Mouse (Mus musculus) lung, adult 2 months (tissue): ENCODE measurements around the gene Cnot8. TPM values are rescaled to one million over a fixed set of nuclear protein-coding genes. Genes with fewer than 3 reads are reported as not detected.
"Not testable (repeated sequence)": the region's sequence is repeated elsewhere in the genome, so short reads cannot be mapped to it uniquely, and the experiment has no call there.

ENCODE experiments used
- DNase-seq: peaks from one replicate; pipeline ENCODE4 v3.0.0; 2022
- H3K4me1 ChIP-seq: fragments of 200-500 bp; 2 replicates; pipeline ENCODE4 v1.6.1; 2011; ENCODE audit warnings: low read length; ENCODE audit not compliant: control insufficient read depth, insufficient read depth
- H3K4me3 ChIP-seq: fragments of 200-500 bp; replicated peaks from 2 replicates; pipeline ENCODE3; 2011; ENCODE audit warnings: low read depth, mild to moderate bottlenecking, control low read depth, low read length; ENCODE audit errors: extremely low read depth
- CTCF ChIP-seq: fragments of 200-500 bp; IDR thresholded peaks from 2 replicates; pipeline ENCODE4 v1.5.1; 2011; ENCODE audit warnings: mild to moderate bottlenecking, low read length, control low read depth; ENCODE audit not compliant: insufficient read depth
- POLR2A ChIP-seq: fragments of 200-500 bp; IDR thresholded peaks from 2 replicates; pipeline ENCODE4 v1.6.1; 2011; ENCODE audit warnings: low read depth, mild to moderate bottlenecking, control low read depth, low read length, borderline replicate concordance; ENCODE audit errors: extremely low read depth
- whole genome bisulfite sequencing: fragments of 180-500 bp; shearing (Covaris S2); methylation state at CpG from one replicate; pipeline ENCODE4 v1.1.7; 2018; 5-methylcytosine and 5-hydroxymethylcytosine counted together
- polyA plus RNA-seq: library from polyadenylated mRNA; depleted of rRNA; stranded (reverse); fragments of >200 nt; gene quantifications from 2 replicates; pipeline ENCODE4 v1.2.3, GENCODE M21; 2012

Gene Cnot8
- polyA plus RNA-seq, 1 experiment = 64.0 TPM

DNA sequence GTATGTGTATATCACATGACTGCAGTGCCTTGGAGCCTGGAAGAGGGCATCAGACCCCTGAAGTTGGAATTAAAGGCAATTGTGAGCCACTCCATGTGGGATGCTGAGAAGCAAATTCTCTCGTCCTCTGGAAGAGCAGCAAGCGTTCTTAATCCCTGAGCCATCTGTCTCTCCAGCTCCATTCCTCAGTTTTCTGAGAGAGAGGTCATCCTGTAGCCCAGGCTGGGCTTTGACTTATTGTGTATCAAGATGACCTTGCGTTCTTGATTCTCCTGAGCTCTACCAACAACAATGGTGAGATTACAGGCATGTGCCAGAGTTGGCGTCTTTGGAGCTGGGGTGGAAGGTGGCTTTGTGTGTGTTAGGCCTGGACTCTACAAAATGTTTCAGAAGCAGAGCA lies 9.2 kb upstream of the Cnot8 start:
- DNase-seq = no peak
- H3K4me3 ChIP-seq = no peak overlapping the region
- peaks cover 6% of the 10 kb centered on the region; the same call in 1 of the 2 replicates for H3K4me1 ChIP-seq
- TF ChIP-seq CTCF (no peak), POLR2A (no peak)
- WGBS = 90% methylated on average over 4 of the region's 4 CpGs

DNA sequence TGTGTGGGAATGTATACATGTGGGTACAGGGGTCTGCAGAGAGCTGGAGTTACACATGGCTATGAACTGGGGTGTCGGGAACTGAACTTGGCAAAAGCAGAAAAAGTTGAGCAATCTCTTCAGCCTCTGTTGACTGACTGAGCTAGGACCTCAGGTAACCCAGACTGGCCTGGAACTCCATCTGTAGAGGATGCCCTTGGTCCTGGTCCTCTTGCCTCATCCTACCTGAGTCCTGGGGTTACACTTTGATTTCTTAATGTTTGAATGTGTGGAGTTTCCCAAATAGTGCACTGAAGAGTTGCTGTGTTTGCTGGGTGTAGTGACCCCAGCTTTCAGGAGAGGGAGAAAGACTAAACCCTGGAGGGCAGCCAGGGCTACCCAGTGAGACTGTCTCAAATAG lies 8.4 kb upstream of the Cnot8 start:
- DNase-seq = no peak
- 79% methylated on average over 1 of the region's 1 CpGs for WGBS
- Histone ChIP-seq H3K4me3 (no peak overlapping the region), H3K4me1 (peaks cover 6% of the 10 kb centered on the region; the same call in 1 of the 2 replicates)
- no peak for TF ChIP-seq POLR2A
- no peak for TF ChIP-seq CTCF

DNA sequence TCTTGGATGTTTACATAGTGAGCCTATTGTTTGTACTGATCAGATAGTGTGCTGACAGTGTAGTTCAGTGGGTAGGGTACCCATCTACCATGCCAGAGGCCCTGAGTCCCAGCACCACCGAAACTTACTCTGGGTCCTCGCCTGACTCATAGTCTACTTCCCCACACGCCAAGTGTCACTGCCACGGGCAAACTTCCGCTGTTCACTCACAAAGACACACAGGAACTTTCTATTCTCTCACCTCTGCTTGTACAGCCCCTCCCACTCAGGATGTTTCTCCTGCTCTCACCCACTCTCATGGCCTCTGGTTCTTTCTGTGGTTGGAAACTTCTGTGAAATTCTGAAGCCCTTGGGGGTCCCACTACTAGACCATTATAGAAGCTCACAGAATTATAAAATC lies 7.8 kb upstream of the Cnot8 start:
- TF ChIP-seq CTCF (no peak), POLR2A (no peak)
- no peak for DNase-seq

DNA sequence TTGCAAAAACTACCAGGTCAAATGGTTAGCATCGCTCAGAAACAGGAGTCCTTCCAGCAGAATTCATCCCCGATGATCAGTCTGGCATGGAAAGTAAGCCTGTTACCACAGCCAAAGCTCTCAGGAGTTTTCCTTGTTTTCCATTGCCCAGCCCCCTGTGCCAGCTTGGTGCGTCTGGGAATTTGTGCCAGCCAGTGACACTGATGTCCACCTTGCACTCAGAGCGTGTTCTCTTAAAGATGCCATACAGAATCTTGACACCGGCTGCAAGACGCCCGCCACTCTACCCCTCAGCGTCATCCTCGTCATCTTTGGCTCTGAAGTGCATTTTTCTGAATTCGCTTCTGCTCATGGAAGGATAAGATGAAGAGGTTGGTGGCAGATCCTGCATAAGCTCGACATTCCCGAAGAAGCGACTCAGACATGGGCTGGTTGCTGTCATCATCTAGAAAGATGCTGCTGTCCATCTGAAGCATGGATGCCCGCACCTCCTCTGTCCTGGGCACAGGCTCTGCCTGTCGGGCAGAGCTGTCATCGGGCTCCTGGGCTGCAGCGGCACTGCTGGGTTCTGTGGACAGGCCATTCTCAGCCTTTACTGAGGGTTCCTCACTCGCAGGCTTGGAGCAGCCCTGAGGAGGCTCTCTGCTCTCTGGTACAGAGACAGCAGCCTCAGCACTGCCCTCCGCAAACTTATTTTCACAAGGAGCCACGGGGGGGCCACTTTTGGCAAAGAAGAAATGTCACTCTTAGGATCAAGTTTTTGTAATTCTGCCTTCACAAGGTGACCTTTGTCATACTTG lies 6.9 kb upstream of the Cnot8 start:
- DNase-seq = peak; percentile 13
- H3K4me3 ChIP-seq = no peak overlapping the region
- no peak for TF ChIP-seq POLR2A
- no peak for TF ChIP-seq CTCF
- WGBS = 45% methylated on average over 20 of the region's 20 CpGs
- H3K4me1 ChIP-seq = peaks cover 6% of the 10 kb centered on the region; the same call in 1 of the 2 replicates

More for the DNA sequence above, 7.8 kb upstream of the Cnot8 start:
- peaks cover 6% of the 10 kb centered on the region; the same call in 1 of the 2 replicates for H3K4me1 ChIP-seq
- no peak overlapping the region for H3K4me3 ChIP-seq
- WGBS = 32% methylated on average over 5 of the region's 5 CpGs

DNA sequence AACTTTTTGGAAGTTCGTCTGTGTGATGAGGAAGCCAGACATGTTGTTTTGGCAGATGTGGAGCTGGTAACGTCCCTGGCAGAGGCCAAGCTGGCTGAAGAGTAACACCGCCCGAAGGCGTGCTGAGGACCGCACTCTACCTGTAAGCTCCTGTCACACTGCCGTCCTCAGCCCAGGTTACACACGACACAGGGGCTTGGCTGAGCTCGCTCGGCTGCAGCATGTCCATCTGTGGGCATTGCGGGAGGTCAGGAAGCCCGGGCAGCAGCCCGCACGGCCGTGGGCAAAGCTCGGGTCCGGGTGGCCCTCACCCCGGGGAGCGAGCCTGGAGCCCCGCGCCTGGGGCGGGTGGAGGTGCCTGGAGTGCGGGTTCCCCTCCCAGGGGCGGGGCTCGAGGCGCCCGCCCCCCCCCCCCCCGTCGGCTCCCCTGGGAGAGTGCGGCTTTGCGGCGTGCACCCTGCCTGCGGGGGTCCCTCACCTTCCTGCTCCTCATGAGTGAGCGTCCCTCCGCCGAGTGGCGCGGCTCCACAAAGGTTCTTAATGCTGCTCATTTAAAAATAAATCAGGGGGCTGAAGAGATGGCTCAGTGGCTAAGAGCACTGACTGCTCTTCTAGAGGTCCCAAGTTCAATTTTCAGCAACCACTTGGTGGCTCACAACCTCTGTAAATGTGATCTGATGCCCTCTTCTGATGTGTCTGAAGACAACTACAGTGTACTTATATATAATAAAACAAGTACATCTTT lies 6.2 kb upstream of the Cnot8 start:
- TF ChIP-seq POLR2A (no peak), CTCF (no peak)
- Histone ChIP-seq H3K4me3 (peak overlapping the region; percentile 68), H3K4me1 (0 out of 2 replicates have a peak, but pooled peaks cover 2% of the 10 kb centered on the region)
- peak; percentile 42 for DNase-seq
- 2% methylated on average over 33 of the region's 38 CpGs for WGBS

DNA sequence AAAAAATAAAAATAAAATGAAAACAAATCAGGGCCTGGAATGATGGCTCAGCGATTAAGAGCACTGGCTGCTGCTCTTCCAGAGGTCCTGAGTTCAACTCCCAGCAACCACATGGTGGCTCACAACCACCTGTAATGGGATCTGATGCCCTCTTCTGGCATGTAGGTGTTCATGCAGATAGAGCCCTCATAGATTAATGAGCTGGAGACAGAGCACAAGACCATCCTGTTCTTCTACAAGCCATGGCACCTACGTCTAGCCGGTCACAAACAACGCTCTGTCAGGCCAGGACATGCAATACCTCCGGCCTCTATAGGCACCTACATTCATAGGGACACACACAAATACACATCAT lies 5.6 kb upstream of the Cnot8 start:
- H3K4me1 ChIP-seq, H3K4me3 ChIP-seq, DNase-seq: not testable (repeated sequence)
- 0 out of 2 replicates have a peak, but pooled peaks have one; percentile 6 for TF ChIP-seq CTCF
- WGBS = 73% methylated on average over 5 of the region's 5 CpGs

DNA sequence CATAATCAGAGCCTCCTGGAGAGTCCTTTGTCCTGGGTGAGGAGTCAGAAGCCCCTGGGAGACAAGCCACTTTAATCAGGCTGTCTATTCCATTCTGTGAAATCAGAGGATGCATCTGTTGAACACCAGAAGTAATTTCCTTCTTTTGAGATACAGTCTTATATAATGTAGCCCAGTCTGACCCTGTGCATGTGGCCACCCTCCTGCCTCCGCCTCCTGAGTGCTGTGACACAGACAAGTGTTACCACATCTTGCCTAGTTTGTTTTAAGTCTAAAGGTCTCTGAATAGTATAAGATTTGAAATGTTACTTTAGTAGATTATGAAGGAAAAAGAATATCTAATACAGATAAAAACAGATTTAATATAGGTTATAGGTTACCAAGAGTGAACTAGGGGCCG lies 3.9 kb upstream of the Cnot8 start:
- TF ChIP-seq CTCF = no peak
- TF ChIP-seq POLR2A = no peak
- peaks cover 5% of the 10 kb centered on the region for H3K4me1 ChIP-seq
- 87% methylated on average over 2 of the region's 2 CpGs for WGBS
- DNase-seq = no peak
- no peak overlapping the region for H3K4me3 ChIP-seq

DNA sequence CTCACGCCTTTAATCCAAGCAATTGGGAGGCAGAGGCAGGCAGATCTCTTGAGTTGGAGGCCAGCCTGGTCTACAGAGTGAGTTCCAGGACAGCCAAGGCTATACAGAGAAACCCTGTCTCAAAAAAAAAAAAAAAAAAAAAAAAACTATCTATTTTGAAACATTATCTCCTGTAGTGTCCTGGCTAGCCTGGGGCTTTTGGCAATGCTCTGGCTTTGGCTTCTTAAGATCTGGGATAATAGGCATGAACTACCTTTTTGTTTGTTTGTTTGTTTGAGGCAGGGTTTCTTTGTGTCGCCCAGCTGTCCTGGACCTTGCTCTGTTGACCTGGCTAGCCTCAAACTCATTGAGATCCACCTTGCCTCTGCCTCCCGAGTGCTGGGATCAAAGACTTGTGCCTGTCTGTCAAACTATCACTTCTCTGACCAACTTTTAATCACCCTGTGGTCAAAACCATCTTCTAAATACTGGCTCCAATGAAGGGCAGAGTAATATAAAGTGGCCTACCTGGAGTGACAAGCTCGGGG lies 2.7 kb upstream of the Cnot8 start:
- 84% methylated on average over 4 of the region's 4 CpGs for WGBS
- H3K4me1 ChIP-seq = peaks cover 5% of the 10 kb centered on the region
- TF ChIP-seq CTCF = no peak
- no peak for TF ChIP-seq POLR2A
- no peak for DNase-seq
- no peak overlapping the region for H3K4me3 ChIP-seq

DNA sequence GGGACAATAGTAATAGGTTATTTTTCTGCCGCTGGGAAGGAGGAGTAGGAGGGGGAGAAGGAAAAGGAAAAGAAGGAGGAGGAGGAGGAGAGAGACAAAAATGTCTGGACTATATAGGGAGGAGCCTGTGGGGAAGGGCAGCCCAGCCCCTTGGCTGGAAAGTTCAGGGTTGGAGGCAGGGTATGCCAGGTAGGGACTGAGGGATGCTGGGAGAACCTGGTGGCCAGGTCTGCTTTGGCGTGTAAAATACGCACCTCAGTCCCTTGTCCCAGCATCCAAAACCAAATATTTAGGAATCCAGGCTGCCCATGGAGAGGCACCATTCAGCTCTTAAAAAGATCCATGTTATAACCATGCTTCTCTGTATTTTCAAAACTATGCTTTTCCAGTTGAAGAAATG lies 1.8 kb upstream of the Cnot8 start:
- 62% methylated on average over 3 of the region's 3 CpGs for WGBS
- DNase-seq = no peak
- H3K4me3 ChIP-seq = no peak overlapping the region
- TF ChIP-seq CTCF (no peak), POLR2A (no peak)
- H3K4me1 ChIP-seq = peaks cover 5% of the 10 kb centered on the region
